In the genomic region with DNA sequence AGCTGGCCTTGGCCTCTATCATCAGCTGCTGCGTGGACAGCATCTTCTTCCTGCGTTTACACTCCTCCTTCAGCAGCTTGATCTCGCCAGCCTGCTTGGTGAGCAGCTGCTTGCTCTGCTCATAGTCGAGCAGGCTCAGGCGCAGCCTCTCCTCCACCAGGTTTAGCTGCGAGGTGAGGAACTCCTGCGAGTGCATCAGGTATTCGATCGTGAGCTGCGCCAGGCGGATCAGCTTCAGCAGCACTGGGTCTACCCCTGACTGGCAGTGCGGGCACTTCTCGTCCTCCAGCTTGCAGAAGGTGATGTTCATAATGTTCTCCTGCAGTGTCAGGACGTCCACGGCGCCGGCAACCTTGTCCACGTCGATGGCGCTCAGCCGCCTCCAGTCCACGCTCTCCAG, we compare ENCODE assay signal across 8 mouse cellular contexts. TPM values are rescaled to one million over a fixed set of nuclear protein-coding genes. Genes with fewer than 3 reads are reported as not detected.
A peak's percentile ranks its signal among the peaks of the same experiment; 100 is the strongest.
DNase-seq lines count a peak whose midpoint lies in the region; ATAC-seq and TF ChIP-seq lines count a peak whose summit lies in the region.

No protein-coding gene starts in this region.

- H3K4me1 ChIP-seq in thymus, adult 2 months (replicated peaks; ENCODE audit: control insufficient read depth, insufficient read depth, low read length) = peaks cover 38% of the 10 kb centered on the region
- peaks cover 11% of the 10 kb centered on the region for H3K4me1 ChIP-seq in liver, embryonic 12.5 days
- peaks cover 6% of the 10 kb centered on the region for H3K4me1 ChIP-seq in stomach, postnatal 0 days (replicated peaks; ENCODE audit: control insufficient read depth, insufficient read depth)

- DNase-seq in gastrocnemius, adult 2 months = no peak
- no peak for DNase-seq in gastrocnemius, postnatal 25 days
- DNase-seq in thymus, adult 2 months = no peak
- no peak for DNase-seq in thymus, postnatal 14 days
- peak; percentile 27 for DNase-seq in stomach, postnatal 0 days (ENCODE audit: low spot score)
- no peak for DNase-seq in gastrocnemius, adult 18-20 months (ENCODE audit: low spot score)

- TF ChIP-seq POLR2A in thymus, adult 2 months (IDR thresholded peaks at IDR 0.05; ENCODE audit: control insufficient read depth, extremely low read depth, insufficient read depth, low read length, poor library complexity) = no peak

- H3K9me3 ChIP-seq in liver, embryonic 12.5 days (replicated peaks) = no peaks in the 10 kb centered on the region
- H3K9me3 ChIP-seq in stomach, postnatal 0 days (ENCODE audit: control insufficient read depth, low read length) = no peaks in the 10 kb centered on the region

- H3K36me3 ChIP-seq in thymus, adult 2 months (ENCODE audit: control insufficient read depth, insufficient read depth, low read length) = peaks cover 13% of the 10 kb centered on the region
- H3K36me3 ChIP-seq in liver, embryonic 12.5 days = no peaks in the 10 kb centered on the region
- no peaks in the 10 kb centered on the region for H3K36me3 ChIP-seq in stomach, postnatal 0 days (ENCODE audit: control insufficient read depth, insufficient read depth, low read length)

- no peak for TF ChIP-seq EP300 in stomach, postnatal 0 days (optimal IDR thresholded peaks at IDR 0.05)

- peak overlapping the region; percentile 63 for H3K4me2 ChIP-seq in liver, embryonic 12.5 days
- peak overlapping the region; percentile 80 for H3K4me2 ChIP-seq in stomach, postnatal 0 days (replicated peaks; ENCODE audit: low read depth)

- no peaks in the 10 kb centered on the region for H3K27me3 ChIP-seq in thymus, adult 2 months (ENCODE audit: control insufficient read depth, insufficient read depth, low read length)
- peaks cover 80% of the 10 kb centered on the region for H3K27me3 ChIP-seq in liver, embryonic 12.5 days (replicated peaks)
- H3K27me3 ChIP-seq in stomach, postnatal 0 days (ENCODE audit: control insufficient read depth, insufficient read depth, low read length) = no peaks in the 10 kb centered on the region

- H3K4me3 ChIP-seq in gastrocnemius, adult 2 months = peak overlapping the region; percentile 56
- peak overlapping the region; percentile 6; the same call in 1 of the 2 replicates for H3K4me3 ChIP-seq in thymus, adult 2 months (ENCODE audit: control insufficient read depth, insufficient read depth, low read length)
- peak overlapping the region; percentile 40 for H3K4me3 ChIP-seq in liver, embryonic 12.5 days
- H3K4me3 ChIP-seq in stomach, postnatal 0 days (ENCODE audit: low read depth, low read length) = peak overlapping the region; percentile 41

- ATAC-seq in liver, embryonic 12.5 days = no peak
- ATAC-seq in stomach, postnatal 0 days (ENCODE audit: low FRiP score, low TSS enrichment) = no peak
- ATAC-seq in granulocyte monocyte progenitor cell, adult 5-6 weeks (replicated peaks; ENCODE audit: poor library complexity, severe bottlenecking) = no peak

- no peak overlapping the region for H3K9ac ChIP-seq in liver, embryonic 12.5 days
- H3K9ac ChIP-seq in stomach, postnatal 0 days (ENCODE audit: low read length) = peak overlapping the region; percentile 45

- no peak for TF ChIP-seq CTCF in gastrocnemius, adult 2 months (IDR thresholded peaks at IDR 0.05)
- no peak for TF ChIP-seq CTCF in thymus, adult 2 months (IDR thresholded peaks at IDR 0.05; ENCODE audit: borderline replicate concordance, control insufficient read depth, extremely low read depth, insufficient read depth, low read length, poor library complexity)
- TF ChIP-seq CTCF in stomach, postnatal 0 days (IDR thresholded peaks at IDR 0.05; ENCODE audit: low read depth) = no peak

- intact Hi-C loops in gastrocnemius, adult 2 months (cut with DNase I) = no loop called here

- WGBS in thymus, adult 2 months = 80% methylated on average over 22 of the region's 22 CpGs
- 18% methylated on average over 22 of the region's 22 CpGs for WGBS in liver, embryonic 12.5 days (ENCODE audit: insufficient replicate concordance)
- 41% methylated on average over 22 of the region's 22 CpGs for WGBS in stomach, postnatal 0 days

- no peak overlapping the region for H3K27ac ChIP-seq in gastrocnemius, adult 2 months
- no peak overlapping the region for H3K27ac ChIP-seq in thymus, adult 2 months (ENCODE audit: control insufficient read depth, insufficient read depth, low read length)
- H3K27ac ChIP-seq in liver, embryonic 12.5 days = no peak overlapping the region
- H3K27ac ChIP-seq in stomach, postnatal 0 days (replicated peaks) = no peak overlapping the region

RNA-seq across cellular contexts. Expression of gene Dzip1, which starts 3.0 kb away (rescaled TPM):
- total RNA-seq in gastrocnemius, adult 2 months (2021) = 1 to 10 TPM; 1.6 to 2.6 TPM
- 1 to 10 TPM; 2.2 to 2.6 TPM for total RNA-seq in gastrocnemius, postnatal 25 days (2021)
- 70.1 and 85.2 TPM in 2 replicates for polyA plus RNA-seq in thymus, adult 2 months (2012; rRNA removed)
- 3.0 and 3.4 TPM in 2 replicates for polyA plus RNA-seq in liver, embryonic 12.5 days (2016; fragmentation: Nextera tagmentation; extraction: Ambion mirVana)
- 2.8 and 4.0 TPM in 2 replicates for polyA plus RNA-seq in stomach, postnatal 0 days (2015; fragmentation: Nextera tagmentation; extraction: Ambion mirVana)
- total RNA-seq in gastrocnemius, adult 18-20 months (2021) = 1 to 10 TPM; 1.9 to 2.1 TPM
- 0.53 TPM in 1 of 2 replicates, not detected in the other for total RNA-seq in granulocyte monocyte progenitor cell, adult 5-6 weeks (2014; fragmentation: Nextera tagmentation)
- total RNA-seq in granulocyte monocyte progenitor cell, adult 5-6 weeks (2017) = 1.7 TPM in 1 of 2 replicates, not detected in the other

RNA-seq across cellular contexts. Expression of gene Dnajc3, which starts 15.5 kb away (rescaled TPM):
- total RNA-seq in gastrocnemius, adult 2 months (2021) = 10 to 100 TPM; 18.3 to 25.0 TPM
- 10 to 100 TPM; 18.9 to 20.8 TPM for total RNA-seq in gastrocnemius, postnatal 25 days (2021)
- polyA plus RNA-seq in thymus, adult 2 months (2012; rRNA removed) = 29.8 and 31.8 TPM in 2 replicates
- 36.8 and 37.7 TPM in 2 replicates for polyA plus RNA-seq in liver, embryonic 12.5 days (2016; fragmentation: Nextera tagmentation; extraction: Ambion mirVana)
- polyA plus RNA-seq in stomach, postnatal 0 days (2015; fragmentation: Nextera tagmentation; extraction: Ambion mirVana) = 44.9 and 49.5 TPM in 2 replicates
- total RNA-seq in gastrocnemius, adult 18-20 months (2021) = 10 to 100 TPM; 17.7 to 23.0 TPM
- 58.0 and 62.4 TPM in 2 replicates for total RNA-seq in granulocyte monocyte progenitor cell, adult 5-6 weeks (2014; fragmentation: Nextera tagmentation)
- 128 and 142 TPM in 2 replicates for total RNA-seq in granulocyte monocyte progenitor cell, adult 5-6 weeks (2017)

Comparison
In these comparisons a context has a peak if more than half of its experiments do, and no peak if none do; other contexts are left out.
1. H3K4me3 ChIP-seq: peak in every context shown above with its lines; median percentile 56 in gastrocnemius, adult 2 months; 41 in stomach, postnatal 0 days; 40 in liver, embryonic 12.5 days; 6 in thymus, adult 2 months.